Mouse (Mus musculus) erythroid progenitor cell, adult 5-6 weeks (primary cell): ENCODE data around the gene Gas2l1. TPM values are rescaled to one million over a fixed set of nuclear protein-coding genes. Genes with fewer than 3 reads are reported as not detected.
"Not testable (repeated sequence)": the region's sequence is repeated elsewhere in the genome, so short reads cannot be mapped to it uniquely, and the experiment has no call there.

Experiments
- ATAC-seq: replicated peaks from 2 replicates; pipeline ENCODE4 v1.8.0; 2016; ENCODE audit warnings: moderate number of reproducible peaks, mild to moderate bottlenecking, moderate TSS enrichment, inconsistent platforms; ENCODE audit not compliant: poor library complexity, low FRiP score, severe bottlenecking
- total RNA-seq, 2 experiments: library from RNA; stranded (forward) in 1 of 2; stranded (reverse) in 1 of 2; fragments of 150-400 nt in 1 of 2; fragments of 186-747, 209-891 nt in 1 of 2; gene quantifications; 2 replicates each; pipeline versions ENCODE4 v1.2.3 to v1.2.4; 2015 to 2017; ENCODE audit warnings: low replicate concordance in 2 of 2

The Gas2l1 gene
- total RNA-seq (2015; ENCODE audit: low replicate concordance) (0.42 and 2.2 TPM in 2 replicates), total RNA-seq (2017; ENCODE audit: low replicate concordance) (1.7 TPM in 1 of 2 replicates, not detected in the other)

DNA sequence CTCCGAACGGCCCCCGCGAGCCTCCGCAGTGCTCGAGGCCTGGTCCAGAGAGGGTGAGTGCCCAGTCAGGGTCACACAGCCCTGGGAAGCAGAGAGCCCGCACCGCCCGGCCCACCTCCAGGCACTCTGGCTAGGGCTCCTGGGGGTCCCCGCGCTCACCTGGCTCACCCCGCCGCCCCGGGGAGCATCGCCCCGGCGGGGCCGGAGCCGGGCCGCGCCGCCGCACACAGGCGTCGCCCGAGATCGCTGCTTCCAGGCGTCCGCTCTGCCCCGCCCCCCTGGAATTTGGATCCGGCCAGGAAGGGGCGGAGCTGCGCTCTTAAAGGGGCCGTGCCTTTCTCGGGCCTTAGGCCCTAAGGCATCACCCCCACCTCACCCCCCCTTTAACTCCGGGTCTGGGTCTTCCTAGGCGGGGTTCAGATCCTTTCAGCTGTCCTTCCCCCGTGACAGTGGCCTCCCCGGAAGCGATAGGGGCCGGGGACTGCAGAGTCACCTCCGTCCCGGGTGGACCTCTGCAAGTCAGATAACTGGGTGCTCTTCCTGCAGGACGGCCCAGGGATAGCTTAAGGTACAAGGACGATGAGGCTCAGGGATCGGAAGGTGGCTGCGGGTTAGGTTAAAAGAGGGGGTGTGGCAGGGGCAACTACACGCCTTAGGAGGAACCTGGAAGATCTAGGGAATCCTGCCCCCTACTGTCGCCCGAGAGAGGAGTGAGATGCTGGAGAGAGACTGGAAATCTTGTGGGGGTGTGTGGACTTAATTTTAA lies at the start of gene Gas2l1:
Gene Gas2l1 (minus strand): TSS at position 272 of the 766 bp plus-strand sequence.
- peak; percentile 89 for ATAC-seq

DNA sequence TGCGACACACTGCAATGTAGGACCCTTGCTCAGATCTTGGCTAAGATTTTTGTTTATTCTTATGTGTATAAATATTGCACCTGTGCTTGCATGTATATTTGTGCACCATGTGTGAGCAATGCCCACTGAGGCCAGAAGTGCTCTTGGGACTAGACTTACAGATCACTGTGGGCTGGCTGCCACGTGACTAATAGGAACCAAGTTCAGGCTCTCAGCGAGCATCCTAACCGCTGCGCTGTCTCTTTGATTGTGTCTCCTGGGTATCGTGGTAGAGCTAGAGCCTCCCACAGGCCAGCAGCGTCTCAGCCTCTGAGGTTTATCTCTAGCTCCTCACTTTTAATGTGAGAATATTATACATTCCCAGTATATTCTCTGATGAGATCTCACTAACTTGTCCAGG lies 48.5 kb upstream of the Gas2l1 start:
- no peak for ATAC-seq

DNA sequence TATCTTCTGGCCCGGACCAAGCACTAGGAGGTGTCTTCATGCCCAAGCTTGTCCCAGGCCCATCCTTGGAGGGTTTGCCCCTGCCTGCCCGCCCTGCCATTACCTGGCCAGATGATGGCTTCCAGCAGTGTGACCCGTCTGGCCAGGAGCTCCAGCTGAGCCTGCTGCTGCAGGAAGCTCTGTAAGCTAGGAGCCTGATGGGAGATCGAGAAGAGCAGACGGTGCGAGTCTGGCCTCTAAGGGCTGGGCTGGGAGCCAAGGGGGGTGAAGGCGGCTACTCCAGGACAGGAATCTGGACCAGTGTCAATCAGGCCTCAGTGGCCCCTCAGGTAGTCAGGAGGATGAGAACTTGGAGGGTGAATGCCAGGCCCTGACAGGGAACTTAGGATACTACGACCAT lies 44.3 kb upstream of the Gas2l1 start:
- ATAC-seq, result no peak

DNA sequence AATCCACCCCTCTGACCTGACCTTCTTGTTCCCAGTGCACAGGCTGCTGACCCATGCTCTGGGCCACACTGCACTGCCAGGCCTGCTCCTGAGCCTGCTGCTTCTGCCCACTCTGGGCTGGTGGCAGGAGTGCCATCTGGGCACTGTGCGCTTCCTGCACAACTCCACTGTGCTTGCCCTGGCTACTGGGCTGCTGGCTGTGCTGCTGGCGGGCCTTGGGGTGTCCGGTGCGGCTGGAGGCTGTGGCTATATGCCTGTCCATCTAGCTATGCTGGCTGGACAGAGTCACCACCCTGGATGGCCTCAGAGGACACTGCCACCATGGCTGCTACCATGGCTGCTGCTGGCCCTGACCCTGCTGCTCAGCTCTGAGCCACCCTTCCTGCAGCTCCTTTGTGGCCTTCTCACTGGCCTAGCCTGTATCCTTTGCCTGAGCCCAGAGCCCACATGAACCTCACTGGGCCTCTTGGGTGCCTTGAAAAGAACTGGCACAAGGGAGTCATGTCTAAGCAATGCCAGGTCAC lies 38.9 kb upstream of the Gas2l1 start:
- no peak for ATAC-seq

DNA sequence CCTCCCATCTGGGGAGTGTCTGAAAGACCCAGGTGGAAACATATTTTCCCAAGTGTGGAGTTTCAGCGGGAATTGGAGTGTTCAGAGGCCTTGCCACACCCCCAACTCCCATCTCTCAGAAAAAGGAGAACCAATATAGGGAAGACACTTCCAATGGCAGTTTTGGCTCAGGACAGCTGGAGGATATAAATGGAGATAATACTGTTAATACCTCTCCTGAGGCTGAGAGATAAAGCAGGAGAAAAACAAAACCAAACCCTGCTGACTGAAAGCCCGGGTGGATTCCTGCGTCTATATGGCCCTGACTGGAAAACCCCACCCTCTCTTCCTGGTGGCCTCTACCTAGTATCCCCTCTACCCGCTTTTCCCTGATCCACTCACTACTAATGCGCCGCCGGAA lies 37.3 kb upstream of the Gas2l1 start:
- no peak for ATAC-seq

DNA sequence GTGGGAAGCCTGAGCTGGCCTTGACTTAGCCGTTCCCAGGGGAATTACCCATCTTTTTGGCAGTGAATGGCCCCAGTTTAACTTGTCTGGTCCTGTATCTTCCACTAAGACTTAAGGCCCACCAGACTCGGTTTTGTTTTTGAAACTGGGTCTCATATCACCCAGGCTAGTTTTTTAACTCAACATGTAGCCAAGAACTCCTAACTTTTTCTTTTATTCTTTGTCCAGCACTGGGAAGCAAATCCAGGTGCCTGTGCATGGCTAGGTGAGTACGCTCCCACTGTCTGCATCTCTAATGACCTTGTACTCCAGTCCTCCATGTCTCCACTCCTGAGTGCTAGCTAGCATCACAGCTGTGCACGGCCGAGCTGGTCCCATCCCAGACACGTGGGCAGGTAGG lies 36.5 kb upstream of the Gas2l1 start:
- no peak for ATAC-seq

DNA sequence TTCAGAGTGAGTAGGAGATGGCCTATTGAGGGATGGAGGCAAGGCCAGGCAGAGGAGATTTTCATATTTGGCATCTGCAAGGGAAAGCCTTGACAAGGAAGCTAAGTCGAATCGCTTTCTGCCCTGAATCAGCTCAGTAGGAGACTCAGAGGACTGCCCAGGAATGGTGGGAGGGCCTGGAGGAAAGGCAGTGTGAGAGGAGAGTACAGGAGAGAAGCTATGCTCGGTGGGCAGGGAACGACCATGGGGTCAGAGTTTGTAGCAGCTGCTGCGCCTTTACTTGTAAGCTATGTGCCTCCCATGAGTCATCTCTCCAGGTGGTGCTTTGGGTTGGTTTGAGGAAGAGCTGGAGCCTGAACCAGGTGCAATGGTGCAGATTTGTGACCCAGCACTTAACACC lies 35.7 kb upstream of the Gas2l1 start:
- ATAC-seq, result no peak

DNA sequence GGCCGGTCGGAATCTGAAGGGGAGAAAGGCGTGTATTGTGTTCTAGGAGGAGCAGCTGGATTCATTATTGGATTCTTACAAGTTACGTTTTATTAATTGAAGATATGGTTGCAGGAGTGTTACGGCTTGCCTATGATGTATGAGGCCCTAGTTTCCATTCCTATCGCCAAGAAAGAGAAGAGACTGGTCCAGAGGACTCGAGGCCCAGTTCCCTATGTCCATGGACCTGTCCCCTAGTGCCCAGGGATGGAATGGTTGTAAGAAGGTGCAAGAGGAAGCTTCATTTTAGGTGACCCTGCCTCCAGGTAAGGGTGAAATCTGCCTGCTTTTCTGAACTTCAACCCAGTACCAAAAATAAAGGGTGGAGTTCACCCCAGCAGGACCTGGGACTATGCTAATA lies 35.2 kb upstream of the Gas2l1 start:
- ATAC-seq, result no peak

DNA sequence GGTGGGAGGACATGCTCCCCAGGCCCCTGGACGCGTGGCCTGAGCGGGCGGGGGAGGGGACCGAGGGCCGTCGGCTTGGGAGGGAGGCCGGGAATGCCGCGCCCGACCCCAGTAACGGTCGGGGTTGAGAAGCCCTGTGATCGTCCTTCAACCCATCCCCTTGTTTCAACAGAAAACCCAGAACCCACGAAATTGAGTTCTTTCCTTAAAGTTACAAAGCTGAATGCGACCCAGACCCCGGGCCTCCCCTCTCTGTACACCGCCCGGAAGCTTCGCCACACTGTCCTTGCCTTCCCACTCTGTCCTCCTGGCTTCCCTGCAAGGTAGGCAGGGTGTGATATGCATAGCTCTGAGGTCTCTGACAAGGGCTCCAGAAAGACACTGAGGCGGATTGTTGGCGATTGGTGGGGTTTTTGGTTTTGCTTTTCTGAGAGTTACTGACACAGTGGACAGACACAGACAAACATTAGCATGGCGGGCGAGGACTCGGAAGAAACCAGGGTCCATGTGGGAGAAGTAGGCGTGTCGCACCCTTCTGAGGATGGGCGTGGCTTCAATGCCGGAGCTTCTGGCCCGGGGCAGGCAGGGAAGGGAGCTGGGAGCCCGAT lies 34.6 kb upstream of the Gas2l1 start:
- ATAC-seq, result peak; percentile 73

DNA sequence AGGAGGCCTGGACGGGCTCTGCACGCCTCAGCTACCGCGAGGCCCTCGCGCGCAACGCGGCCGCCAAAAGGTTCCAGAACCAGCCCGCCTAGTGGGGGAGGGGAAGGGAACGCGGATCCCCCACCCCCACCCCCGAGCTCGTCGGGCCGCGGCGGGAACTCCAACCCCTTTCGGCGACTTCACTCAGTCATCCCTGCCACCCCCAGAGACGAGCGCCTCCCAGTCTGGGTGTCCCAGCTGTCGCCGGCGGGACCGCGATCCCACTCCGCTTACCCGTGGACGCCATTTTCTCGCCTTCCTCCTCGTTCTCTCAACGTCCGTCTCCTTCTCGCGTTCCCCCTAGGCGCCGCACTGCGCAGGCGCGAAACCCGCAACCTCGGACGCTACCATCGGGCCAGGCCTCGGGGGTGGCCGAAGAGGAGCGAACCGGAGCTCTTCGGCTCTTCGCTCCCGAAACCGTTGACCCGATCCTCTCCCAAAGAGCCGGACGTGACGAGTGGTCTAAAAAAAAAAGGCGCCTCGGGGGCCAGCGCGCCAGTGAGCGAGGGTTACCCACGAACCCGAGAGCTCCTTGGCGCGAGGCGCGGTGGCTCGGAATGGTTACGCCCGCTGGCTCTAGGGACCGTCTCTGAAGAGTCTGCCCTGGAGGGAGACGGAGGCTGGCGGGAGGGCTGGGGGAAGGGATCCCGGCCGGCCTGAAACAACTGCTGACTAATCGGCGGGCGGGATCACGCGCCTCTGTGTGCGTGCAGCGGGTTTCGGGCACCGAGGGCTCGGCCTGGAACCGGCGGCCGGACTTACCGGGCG lies 33.8 kb upstream of the Gas2l1 start, which contains the start of the genes Rhbdd3 and Ewsr1:
Gene Rhbdd3 (plus strand): TSS at position 191 of the 807 bp plus-strand sequence.
Gene Ewsr1 (minus strand): TSS at position 531 of the 807 bp plus-strand sequence.
- peak; percentile 83 for ATAC-seq

DNA sequence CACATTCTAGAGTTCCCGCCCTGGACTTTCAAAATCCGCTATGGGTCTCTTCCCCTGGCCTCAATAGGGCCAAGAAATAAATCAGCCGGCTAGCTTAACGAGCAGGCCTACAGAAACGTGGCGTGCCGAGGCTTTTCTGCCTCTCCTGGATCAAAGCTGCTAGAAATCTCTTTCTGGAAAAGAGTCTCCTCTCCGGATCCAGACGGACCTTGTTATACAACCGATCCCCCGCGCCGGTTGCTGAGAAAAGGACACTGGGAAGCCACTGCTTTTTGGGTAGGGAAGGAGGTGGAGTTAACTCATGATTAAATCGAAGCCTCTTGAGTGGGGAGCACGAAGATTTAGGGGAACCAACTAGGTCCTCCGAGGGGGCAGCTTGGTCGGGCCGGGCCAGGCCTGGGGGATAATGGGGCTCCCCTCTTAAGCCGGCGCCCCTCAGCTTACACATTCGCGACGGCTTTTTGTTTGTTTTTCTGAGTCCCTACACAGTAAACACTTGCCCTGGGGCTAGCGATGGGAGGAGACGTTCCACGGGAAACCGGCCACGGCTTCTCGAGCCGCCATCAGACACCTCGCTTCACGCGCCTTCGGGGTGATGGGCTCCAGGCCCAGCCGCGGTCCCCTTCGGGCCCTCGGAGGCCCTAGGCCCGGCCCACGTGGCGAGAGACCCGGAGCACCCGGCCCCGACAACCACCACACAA lies 33.1 kb upstream of the Gas2l1 start:
- ATAC-seq, result peak; percentile 28; the same call in 1 of the 2 replicates

DNA sequence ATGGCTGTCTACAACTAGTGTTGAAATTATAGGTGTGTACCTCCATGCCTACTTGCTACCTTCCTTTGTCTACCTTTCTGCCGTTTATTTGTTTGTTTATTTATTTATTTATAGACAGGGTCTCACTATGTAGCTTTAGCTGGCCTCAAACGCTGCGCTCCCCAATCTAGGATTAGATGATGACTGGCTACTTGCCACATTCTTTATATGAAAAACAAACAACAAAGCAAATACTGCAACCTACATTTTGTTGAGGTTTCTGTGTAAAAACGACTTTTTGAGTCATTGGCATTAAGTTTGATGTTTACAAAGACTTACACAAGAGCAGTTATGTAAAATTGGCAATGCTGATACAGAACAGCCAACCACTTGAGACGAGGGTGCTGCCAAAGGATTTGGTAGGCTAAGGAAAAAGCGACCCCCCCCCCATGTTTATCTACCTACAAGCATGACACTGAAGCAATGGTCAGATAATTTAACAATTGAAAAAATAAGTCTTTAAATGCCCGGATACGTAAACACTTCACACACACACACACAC lies 31.4 kb upstream of the Gas2l1 start:
- no peak for ATAC-seq

DNA sequence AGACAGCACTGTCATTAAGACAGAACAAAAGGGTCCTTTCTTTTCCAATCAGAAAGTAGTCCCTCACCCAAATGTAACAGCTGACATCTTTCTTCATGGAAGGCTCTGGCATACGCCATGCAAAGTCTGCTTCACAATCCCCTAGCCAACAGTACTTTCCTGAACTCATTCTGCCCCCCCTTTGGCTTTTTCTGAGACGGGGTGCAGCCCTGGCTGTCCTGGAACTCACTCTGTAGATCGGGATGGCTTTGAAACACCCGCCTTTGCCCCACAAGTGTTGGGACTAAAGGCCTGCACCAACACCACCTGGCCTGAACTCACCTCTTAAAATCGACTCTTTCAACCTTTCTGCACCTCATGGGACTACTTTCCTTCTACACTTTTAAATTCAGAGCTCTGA lies 30.8 kb upstream of the Gas2l1 start:
- ATAC-seq, result no peak

DNA sequence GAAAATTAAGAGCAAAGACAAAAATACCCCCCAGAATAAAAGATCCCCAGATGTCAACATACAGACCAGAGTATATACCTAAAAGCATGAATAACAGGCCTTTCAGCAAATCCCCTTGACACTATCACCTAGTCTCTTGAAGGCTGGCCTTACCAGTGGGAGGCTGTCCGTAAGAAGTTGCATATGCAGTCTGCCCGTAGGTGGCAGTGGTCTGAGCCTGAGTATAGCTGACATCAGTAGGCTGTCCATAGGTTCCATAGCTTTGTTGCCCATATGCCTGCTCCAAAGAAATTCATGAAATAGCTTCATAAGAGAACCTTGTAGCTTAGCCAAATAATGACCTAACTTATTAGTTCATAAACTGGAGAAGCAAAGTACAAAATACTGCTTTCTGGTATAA lies 26.6 kb upstream of the Gas2l1 start:
- no peak for ATAC-seq

DNA sequence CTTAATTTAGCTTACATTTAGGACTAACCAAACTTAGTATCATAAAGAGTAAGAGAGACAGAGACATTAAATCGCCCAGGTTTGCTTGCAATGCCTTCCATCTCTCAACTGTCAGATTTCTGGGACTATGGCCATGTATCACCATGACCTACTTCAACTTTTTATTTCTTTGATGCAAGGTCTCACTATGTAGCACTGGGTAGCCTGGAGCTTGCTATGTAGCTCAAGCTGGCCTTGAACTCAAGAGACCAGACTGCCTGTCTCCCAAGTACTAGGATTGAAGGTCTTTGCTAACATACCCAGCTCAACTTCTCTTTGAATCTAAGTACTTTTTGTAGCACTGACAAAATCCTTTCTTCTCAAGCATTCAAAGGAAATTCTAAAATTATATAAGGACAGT lies 24.0 kb upstream of the Gas2l1 start:
- no peak for ATAC-seq

DNA sequence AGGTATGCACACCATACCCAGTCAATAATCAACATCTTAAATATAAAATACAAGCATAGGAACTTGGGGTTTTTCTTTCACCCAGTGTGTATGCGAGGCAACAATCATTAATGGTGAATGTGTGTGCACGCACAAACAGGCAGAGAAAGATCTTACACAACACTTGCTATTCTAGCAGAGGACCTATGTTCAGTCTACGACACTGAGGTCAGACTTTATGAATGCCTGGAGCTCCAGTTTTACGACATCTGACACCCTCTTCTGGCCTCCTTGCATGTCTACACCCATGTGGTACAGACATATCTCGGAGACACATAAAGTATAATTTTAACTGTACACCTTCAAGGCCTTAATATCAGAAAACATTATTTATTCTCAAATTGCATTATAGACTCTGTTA lies 11.7 kb upstream of the Gas2l1 start:
- ATAC-seq, result not testable (repeated sequence)

DNA sequence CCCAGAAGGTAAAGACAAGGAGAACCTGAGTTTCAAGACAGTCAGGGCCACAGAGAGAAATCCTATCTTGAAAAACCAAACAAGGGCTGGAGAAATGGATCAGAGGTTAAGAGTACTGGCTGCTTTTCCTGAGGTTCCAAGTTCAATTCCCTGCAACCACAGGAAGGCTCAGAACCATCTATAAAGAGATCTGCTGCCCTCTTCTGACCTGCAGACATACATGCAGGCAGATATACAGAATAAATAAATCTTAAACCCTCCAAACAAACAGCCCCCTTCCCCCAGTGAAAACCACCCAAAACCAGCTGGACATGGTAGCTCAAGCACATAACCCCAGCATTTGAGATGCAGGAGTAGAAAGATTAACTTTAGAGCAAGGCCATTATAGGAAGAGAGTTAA lies 10.6 kb upstream of the Gas2l1 start:
- no peak for ATAC-seq

DNA sequence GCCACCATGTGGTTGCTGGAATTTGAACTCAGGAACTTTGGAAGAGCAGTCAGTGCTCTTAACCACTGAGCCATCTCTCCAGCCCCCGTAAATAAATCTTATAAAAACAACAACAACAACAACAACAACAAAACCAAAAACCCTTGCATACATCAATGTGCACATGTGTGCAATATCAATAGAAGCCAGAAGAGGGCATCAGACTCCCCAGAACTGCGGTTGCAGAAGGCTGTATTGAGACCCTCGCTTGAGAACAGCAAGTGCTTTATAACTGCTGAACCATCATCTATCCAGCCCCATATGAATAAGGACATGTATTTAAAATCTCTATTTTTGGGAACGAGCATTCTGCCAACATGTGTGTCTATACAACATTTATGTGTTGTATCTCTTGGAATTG lies 9.8 kb upstream of the Gas2l1 start:
- 0 out of 2 replicates have a peak, but pooled peaks have one; percentile 63 for ATAC-seq
